Mouse (Mus musculus) embryonic facial prominence, embryonic 12.5 days (tissue): ENCODE results near the gene Rnf149. TPM values are rescaled to one million over a fixed set of nuclear protein-coding genes. Genes with fewer than 3 reads are reported as not detected.

ENCODE experiments used
- ATAC-seq: fragments of 200-750 bp; cut with Nextera tagmentation; 2 replicates; pipeline ENCODE4 v1.8.0; 2017; ENCODE audit not compliant: insufficient number of reproducible peaks, insufficient read depth, low FRiP score, low TSS enrichment
- H3K27ac ChIP-seq: fragments of 300-500 bp; sonication (generic); 2 replicates; pipeline ENCODE4 v1.5.1; 2016; ENCODE audit warnings: mild to moderate bottlenecking
- H3K27me3 ChIP-seq: fragments of 300-500 bp; sonication (generic); 2 replicates; pipeline ENCODE4 v1.6.1; 2016; ENCODE audit warnings: mild to moderate bottlenecking, moderate library complexity
- H3K36me3 ChIP-seq: fragments of 300-500 bp; sonication (generic); 2 replicates; pipeline ENCODE4 v1.6.1; 2016; ENCODE audit warnings: mild to moderate bottlenecking
- H3K4me1 ChIP-seq: fragments of 300-500 bp; sonication (generic); 2 replicates; pipeline ENCODE4 v1.6.1; 2016
- H3K4me2 ChIP-seq: fragments of 300-500 bp; sonication (generic); replicated peaks from 2 replicates; pipeline ENCODE4 v1.6.1; 2016; ENCODE audit warnings: mild to moderate bottlenecking, moderate library complexity
- H3K4me3 ChIP-seq: fragments of 300-500 bp; sonication (generic); 2 replicates; pipeline ENCODE4 v1.5.1; 2016; ENCODE audit warnings: mild to moderate bottlenecking
- H3K9ac ChIP-seq: fragments of 300-500 bp; sonication (generic); 2 replicates; pipeline ENCODE4 v1.6.1; 2016; ENCODE audit warnings: mild to moderate bottlenecking, moderate library complexity
- H3K9me3 ChIP-seq: fragments of 300-500 bp; sonication (generic); 2 replicates; pipeline ENCODE4 v1.6.1; 2016; ENCODE audit warnings: mild to moderate bottlenecking, moderate library complexity
- WGBS: fragments of 180-500 bp; shearing (Covaris S2); methylation state at CpG from one replicate; pipeline ENCODE4 v1.1.7; 2016; 5-methylcytosine and 5-hydroxymethylcytosine counted together
- polyA plus RNA-seq: library from polyadenylated mRNA; unstranded; fragments of >200 nt; fragmentation: Nextera tagmentation; extraction: Ambion mirVana; gene quantifications from 2 replicates; pipeline ENCODE4 v1.2.1, GENCODE M21; 2016

The Rnf149 gene
- polyA plus RNA-seq, 1 experiment from 2014 or later = 36.2 TPM

GRCm38 (mm10) chr1:39525763-39526162, 51.4 kb downstream of the Rnf149 start:
- Histone ChIP-seq H3K4me1 (no peaks in the 10 kb centered on the region), H3K27me3 (no peaks in the 10 kb centered on the region), H3K36me3 (no peaks in the 10 kb centered on the region), H3K9me3 (no peaks in the 10 kb centered on the region), H3K9ac (no peak overlapping the region), H3K4me2 (no peak overlapping the region), H3K4me3 (no peak overlapping the region), H3K27ac (no peak overlapping the region)
- ATAC-seq = no peak
- WGBS = 70% methylated on average over 7 of the region's 7 CpGs

GRCm38 (mm10) chr1:39522519-39522918, 54.7 kb downstream of the Rnf149 start:
- no peaks in the 10 kb centered on the region for H3K9me3 ChIP-seq
- no peaks in the 10 kb centered on the region for H3K27me3 ChIP-seq
- no peak overlapping the region for H3K27ac ChIP-seq
- no peak for ATAC-seq
- no peaks in the 10 kb centered on the region for H3K36me3 ChIP-seq
- H3K9ac ChIP-seq = no peak overlapping the region
- WGBS = 25% methylated on average over 5 of the region's 5 CpGs
- no peak overlapping the region for H3K4me3 ChIP-seq
- no peak overlapping the region for H3K4me2 ChIP-seq
- H3K4me1 ChIP-seq = no peaks in the 10 kb centered on the region

- WGBS = 87% methylated on average over 7 of the region's 7 CpGs
- Histone ChIP-seq H3K27ac (no peak overlapping the region), H3K9me3 (no peaks in the 10 kb centered on the region), H3K27me3 (no peaks in the 10 kb centered on the region), H3K4me3 (no peak overlapping the region), H3K9ac (no peak overlapping the region), H3K4me1 (no peaks in the 10 kb centered on the region), H3K4me2 (no peak overlapping the region), H3K36me3 (no peaks in the 10 kb centered on the region)
- no peak for ATAC-seq
These were observed 55.9 kb downstream of the Rnf149 start for GRCm38 (mm10) chr1:39521326-39521725.

- Histone ChIP-seq H3K4me3 (no peak overlapping the region), H3K4me2 (no peak overlapping the region), H3K27me3 (no peaks in the 10 kb centered on the region), H3K9ac (no peak overlapping the region), H3K36me3 (no peaks in the 10 kb centered on the region), H3K9me3 (no peaks in the 10 kb centered on the region), H3K27ac (no peak overlapping the region), H3K4me1 (peaks cover 6% of the 10 kb centered on the region; the same call in 1 of the 2 replicates)
- WGBS = 73% methylated on average over 10 of the region's 10 CpGs
- ATAC-seq = no peak
These were observed 61.8 kb downstream of the Rnf149 start for GRCm38 (mm10) chr1:39515303-39515991.

- Histone ChIP-seq H3K4me2 (no peak overlapping the region), H3K9me3 (no peaks in the 10 kb centered on the region), H3K9ac (no peak overlapping the region), H3K4me1 (peaks cover 9% of the 10 kb centered on the region), H3K27me3 (no peaks in the 10 kb centered on the region), H3K27ac (no peak overlapping the region), H3K4me3 (no peak overlapping the region), H3K36me3 (no peaks in the 10 kb centered on the region)
- no peak for ATAC-seq
- 83% methylated on average over 1 of the region's 1 CpGs for WGBS
These were observed 65.0 kb downstream of the Rnf149 start for GRCm38 (mm10) chr1:39512183-39512582.

GRCm38 (mm10) chr1:39511775-39512174, 65.4 kb downstream of the Rnf149 start:
- no peak overlapping the region for H3K4me3 ChIP-seq
- no peaks in the 10 kb centered on the region for H3K36me3 ChIP-seq
- H3K27ac ChIP-seq = no peak overlapping the region
- H3K4me1 ChIP-seq = peaks cover 9% of the 10 kb centered on the region
- H3K27me3 ChIP-seq = no peaks in the 10 kb centered on the region
- no peak overlapping the region for H3K4me2 ChIP-seq
- WGBS = 70% methylated on average over 8 of the region's 8 CpGs
- no peaks in the 10 kb centered on the region for H3K9me3 ChIP-seq
- H3K9ac ChIP-seq = no peak overlapping the region
- ATAC-seq = no peak

DNA sequence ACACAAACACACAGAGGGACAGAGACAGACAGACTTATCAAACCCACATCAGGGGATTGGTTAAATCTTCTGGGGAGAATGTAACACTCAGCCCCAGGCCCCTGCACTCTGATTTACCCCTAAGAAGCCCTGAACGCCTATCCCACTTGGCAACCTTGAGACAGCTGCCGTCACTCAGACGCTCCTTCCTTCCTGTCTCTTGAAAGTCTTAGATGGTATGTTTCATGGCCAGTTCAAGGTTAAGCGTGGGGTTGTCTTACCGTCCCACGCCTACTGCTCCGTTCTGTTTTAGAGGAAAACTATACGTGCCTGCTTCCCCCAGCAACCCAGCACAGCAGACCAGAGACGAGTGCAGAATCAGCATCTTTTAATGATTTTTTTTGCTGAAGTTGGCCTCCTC, 71.6 kb downstream of the Rnf149 start:
- ATAC-seq = no peak
- no peaks in the 10 kb centered on the region for H3K36me3 ChIP-seq
- H3K4me1 ChIP-seq = peaks cover 6% of the 10 kb centered on the region; the same call in 1 of the 2 replicates
- WGBS = 67% methylated on average over 9 of the region's 9 CpGs
- no peak overlapping the region for H3K9ac ChIP-seq
- H3K9me3 ChIP-seq = no peaks in the 10 kb centered on the region
- H3K4me3 ChIP-seq = no peak overlapping the region
- H3K4me2 ChIP-seq = no peak overlapping the region
- no peaks in the 10 kb centered on the region for H3K27me3 ChIP-seq
- 0 out of 2 replicates have a peak overlapping the region, but pooled peaks have one; percentile 17 for H3K27ac ChIP-seq

DNA sequence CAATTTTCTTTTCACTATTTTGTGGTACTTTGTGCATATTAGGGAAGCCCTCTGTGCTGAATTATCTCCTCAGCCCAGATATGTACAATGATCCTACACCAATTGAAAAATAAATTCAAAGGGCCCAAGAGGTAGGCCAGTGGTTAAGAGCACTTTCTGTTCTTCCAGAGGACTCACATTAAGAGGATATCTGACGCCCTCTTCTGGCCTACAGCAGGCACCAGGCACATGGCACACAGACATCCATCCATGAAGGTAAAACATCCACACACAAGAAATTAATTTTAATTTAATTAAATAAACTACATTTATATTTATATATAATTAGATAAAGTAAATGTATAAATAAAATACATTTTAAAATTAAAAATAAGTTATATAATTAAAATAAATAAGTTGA, 72.9 kb downstream of the Rnf149 start:
- Histone ChIP-seq H3K4me3 (no peak overlapping the region), H3K4me1 (peaks cover 3% of the 10 kb centered on the region; the same call in 1 of the 2 replicates), H3K4me2 (no peak overlapping the region), H3K27ac (no peak overlapping the region), H3K27me3 (no peaks in the 10 kb centered on the region), H3K9me3 (no peaks in the 10 kb centered on the region), H3K9ac (no peak overlapping the region), H3K36me3 (no peaks in the 10 kb centered on the region)
- ATAC-seq = no peak
- 11% methylated on average over 1 of the region's 1 CpGs for WGBS

DNA sequence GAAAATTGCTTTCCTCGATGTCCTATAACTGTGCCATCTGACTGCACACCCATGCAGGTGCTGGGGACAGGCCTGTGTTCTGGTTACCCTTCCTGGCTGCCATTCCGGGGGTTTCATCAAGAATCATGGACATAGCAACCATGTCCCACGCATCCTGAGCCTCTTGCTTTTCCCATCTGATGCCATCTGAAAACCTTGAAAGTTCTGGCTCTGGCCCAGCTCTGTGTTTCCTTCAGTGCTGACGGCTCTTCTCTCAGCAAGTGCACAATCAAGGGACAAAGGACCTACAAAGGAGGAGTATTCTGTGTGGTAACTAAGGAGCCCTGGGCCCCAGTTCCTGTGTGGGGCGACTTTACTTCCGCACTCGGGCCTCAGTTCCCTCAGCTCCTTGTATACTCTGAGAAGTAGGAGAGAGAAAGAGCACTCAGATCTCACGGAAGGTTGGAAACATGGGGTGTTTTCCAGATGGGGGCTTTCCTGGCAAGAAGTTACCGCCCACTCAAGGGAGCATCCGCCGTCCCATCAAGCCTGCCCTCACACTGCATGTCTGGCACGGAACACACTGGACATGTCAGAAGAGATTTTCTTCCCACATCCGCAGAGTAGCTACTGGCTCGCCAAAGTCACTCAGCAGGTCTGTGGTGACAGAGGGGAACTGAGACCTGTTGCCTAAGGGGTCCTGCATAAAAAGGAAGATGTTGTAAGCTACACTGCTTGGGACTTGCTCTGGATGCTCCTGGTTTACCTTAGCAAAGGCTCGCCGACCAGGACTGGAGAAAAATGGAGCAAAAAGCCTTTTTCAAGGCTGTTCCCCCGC, 74.2 kb downstream of the Rnf149 start:
- WGBS = 86% methylated on average over 17 of the region's 17 CpGs
- no peaks in the 10 kb centered on the region for H3K9me3 ChIP-seq
- H3K36me3 ChIP-seq = no peaks in the 10 kb centered on the region
- no peak for ATAC-seq
- no peak overlapping the region for H3K27ac ChIP-seq
- peaks cover 3% of the 10 kb centered on the region; the same call in 1 of the 2 replicates for H3K4me1 ChIP-seq
- no peaks in the 10 kb centered on the region for H3K27me3 ChIP-seq
- no peak overlapping the region for H3K9ac ChIP-seq
- no peak overlapping the region for H3K4me2 ChIP-seq
- no peak overlapping the region for H3K4me3 ChIP-seq

Other genes with a start within 250 kb of the Rnf149 start
- 525 and 534 TPM in 2 replicates for gene Rpl31, start 209.6 kb downstream of the Rnf149 start, polyA plus RNA-seq
- gene Tbc1d8, start 98.7 kb downstream of the Rnf149 start, polyA plus RNA-seq = 9.4 and 9.9 TPM in 2 replicates
- 30.8 and 32.3 TPM in 2 replicates for gene Cnot11, start 42.4 kb downstream of the Rnf149 start, polyA plus RNA-seq
- gene Creg2, start 74.1 kb upstream of the Rnf149 start, polyA plus RNA-seq = 0.26 and 0.29 TPM in 2 replicates
- 3.0 and 3.3 TPM in 2 replicates for gene Rfx8, start 143.6 kb upstream of the Rnf149 start, polyA plus RNA-seq
- gene Gm3646, start 227.9 kb upstream of the Rnf149 start, polyA plus RNA-seq = not detected in 2 replicates